Comparison of ENCODE assay signal across 7 mouse cellular contexts in genomic region chr1:120074307-120074702, GRCm38 (mm10). TPM values are rescaled to one million over a fixed set of nuclear protein-coding genes. Genes with fewer than 3 reads are reported as not detected.
DNase-seq lines count a peak whose midpoint lies in the region; ATAC-seq and TF ChIP-seq lines count a peak whose summit lies in the region.

No protein-coding gene starts in this region.

- WGBS in kidney, postnatal 0 days = 14% methylated on average over 4 of the region's 4 CpGs
- 36% methylated on average over 4 of the region's 4 CpGs for WGBS in heart, postnatal 0 days
- WGBS in neural tube, embryonic 13.5 days = 29% methylated on average over 4 of the region's 4 CpGs

- H3K9ac ChIP-seq in kidney, postnatal 0 days (ENCODE audit: low read depth, low read length) = no peak overlapping the region
- H3K9ac ChIP-seq in heart, postnatal 0 days (replicated peaks; ENCODE audit: low read depth, low read length) = no peak overlapping the region
- H3K9ac ChIP-seq in neural tube, embryonic 13.5 days = no peak overlapping the region

- peak; percentile 3; the same call in 1 of the 2 replicates for ATAC-seq in kidney, postnatal 0 days (replicated peaks; ENCODE audit: low FRiP score, low read depth)
- no peak for ATAC-seq in heart, postnatal 0 days (ENCODE audit: insufficient read depth, low read depth)
- no peak for ATAC-seq in neural tube, embryonic 13.5 days (ENCODE audit: low read depth)

- no peaks in the 10 kb centered on the region for H3K9me3 ChIP-seq in kidney, postnatal 0 days (replicated peaks; ENCODE audit: low read length)
- H3K9me3 ChIP-seq in heart, postnatal 0 days (replicated peaks; ENCODE audit: control insufficient read depth, low read length) = no peaks in the 10 kb centered on the region
- H3K9me3 ChIP-seq in neural tube, embryonic 13.5 days = no peaks in the 10 kb centered on the region

- 0 out of 2 replicates have a peak overlapping the region, but pooled peaks have one; percentile 39 for H3K4me3 ChIP-seq in kidney, postnatal 0 days (replicated peaks; ENCODE audit: low read depth, low read length)
- 0 out of 2 replicates have a peak overlapping the region, but pooled peaks have one; percentile 47 for H3K4me3 ChIP-seq in heart, postnatal 0 days (ENCODE audit: low read depth, low read length)
- H3K4me3 ChIP-seq in neural tube, embryonic 13.5 days = 0 out of 2 replicates have a peak overlapping the region, but pooled peaks have one; percentile 33

- H3K36me3 ChIP-seq in kidney, postnatal 0 days (ENCODE audit: insufficient read depth, low read length) = no peaks in the 10 kb centered on the region
- H3K36me3 ChIP-seq in heart, postnatal 0 days (replicated peaks; ENCODE audit: control insufficient read depth, insufficient read depth, low read length) = no peaks in the 10 kb centered on the region
- no peaks in the 10 kb centered on the region for H3K36me3 ChIP-seq in neural tube, embryonic 13.5 days

- no peak for TF ChIP-seq EP300 in heart, postnatal 0 days (IDR thresholded peaks at IDR 0.05; ENCODE audit: low read depth)

- no peaks in the 10 kb centered on the region for H3K27me3 ChIP-seq in kidney, postnatal 0 days (ENCODE audit: insufficient read depth, low read length)
- peaks cover 8% of the 10 kb centered on the region; the same call in 1 of the 2 replicates for H3K27me3 ChIP-seq in heart, postnatal 0 days (ENCODE audit: control insufficient read depth, insufficient read depth, low read length)
- peaks cover 42% of the 10 kb centered on the region for H3K27me3 ChIP-seq in neural tube, embryonic 13.5 days

- DNase-seq in kidney, postnatal 0 days (ENCODE audit: low spot score) = peak; percentile 43
- DNase-seq in kidney, adult 8-10 months = no peak
- peak; percentile 54 for DNase-seq in ZHBTc4 (ENCODE audit: low read depth, low spot score)
- DNase-seq in heart, postnatal 0 days (ENCODE audit: low spot score) = no peak
- no peak for DNase-seq in gastrocnemius, postnatal 10 days
- no peak for DNase-seq in lung, postnatal 25 days (ENCODE audit: low spot score)

- 0 out of 2 replicates have a peak, but pooled peaks cover 7% of the 10 kb centered on the region for H3K4me1 ChIP-seq in kidney, postnatal 0 days (replicated peaks; ENCODE audit: insufficient read depth, low read length)
- H3K4me1 ChIP-seq in heart, postnatal 0 days (ENCODE audit: control insufficient read depth, insufficient read depth) = peaks cover 8% of the 10 kb centered on the region; the same call in 1 of the 2 replicates
- H3K4me1 ChIP-seq in neural tube, embryonic 13.5 days (replicated peaks) = peaks cover 20% of the 10 kb centered on the region

- H3K4me2 ChIP-seq in kidney, postnatal 0 days (ENCODE audit: low read length) = peak overlapping the region; percentile 73
- peak overlapping the region; percentile 88 for H3K4me2 ChIP-seq in heart, postnatal 0 days (ENCODE audit: low read depth, low read length)
- H3K4me2 ChIP-seq in neural tube, embryonic 13.5 days = peak overlapping the region; percentile 64

- no peak for TF ChIP-seq CTCF in kidney, postnatal 0 days (IDR thresholded peaks at IDR 0.05; ENCODE audit: low read depth)
- no peak for TF ChIP-seq CTCF in heart, postnatal 0 days (IDR thresholded peaks at IDR 0.05; ENCODE audit: low read depth)

- peak overlapping the region; percentile 74 for H3K27ac ChIP-seq in kidney, postnatal 0 days
- no peak overlapping the region for H3K27ac ChIP-seq in heart, postnatal 0 days (ENCODE audit: low read depth)
- H3K27ac ChIP-seq in neural tube, embryonic 13.5 days (replicated peaks) = no peak overlapping the region

RNA-seq across cellular contexts. Expression of gene Tmem37, which starts 0.4 kb away (rescaled TPM):
- polyA plus RNA-seq in kidney, postnatal 0 days (2015; fragmentation: Nextera tagmentation; extraction: Ambion mirVana) = 166 and 180 TPM in 2 replicates
- 0.23 and 7.8 TPM in 2 replicates for total RNA-seq in heart, postnatal 0 days (2014; rRNA removed; ENCODE audit: low replicate concordance)
- polyA plus RNA-seq in heart, postnatal 0 days (2015; fragmentation: Nextera tagmentation; extraction: Ambion mirVana) = 6.8 and 6.9 TPM in 2 replicates
- polyA plus RNA-seq in neural tube, embryonic 13.5 days (2015; fragmentation: Nextera tagmentation; extraction: Ambion mirVana) = 7.7 and 9.8 TPM in 2 replicates
- total RNA-seq in gastrocnemius, postnatal 10 days (2021) = 10 to 100 TPM in 1 of 2 experiments, 1 to 10 TPM in 1; 8.7 to 12.6 TPM

RNA-seq across cellular contexts. Expression of gene Dbi, which starts 46.6 kb away (rescaled TPM):
- 1,314 and 1,400 TPM in 2 replicates for polyA plus RNA-seq in kidney, postnatal 0 days (2015; fragmentation: Nextera tagmentation; extraction: Ambion mirVana)
- 261 and 316 TPM in 2 replicates for total RNA-seq in heart, postnatal 0 days (2014; rRNA removed; ENCODE audit: low replicate concordance)
- 1,218 and 1,378 TPM in 2 replicates for polyA plus RNA-seq in heart, postnatal 0 days (2015; fragmentation: Nextera tagmentation; extraction: Ambion mirVana)
- 2,051 and 2,328 TPM in 2 replicates for polyA plus RNA-seq in neural tube, embryonic 13.5 days (2015; fragmentation: Nextera tagmentation; extraction: Ambion mirVana)
- total RNA-seq in gastrocnemius, postnatal 10 days (2021) = 100 to 1,000 TPM; 254 to 263 TPM

RNA-seq across cellular contexts. Expression of gene 3110009E18Rik, which starts 46.7 kb away (rescaled TPM):
- 19.3 and 22.5 TPM in 2 replicates for polyA plus RNA-seq in kidney, postnatal 0 days (2015; fragmentation: Nextera tagmentation; extraction: Ambion mirVana)
- 11.5 TPM in 1 of 2 replicates, not detected in the other for total RNA-seq in heart, postnatal 0 days (2014; rRNA removed; ENCODE audit: low replicate concordance)
- polyA plus RNA-seq in heart, postnatal 0 days (2015; fragmentation: Nextera tagmentation; extraction: Ambion mirVana) = 11.3 and 11.4 TPM in 2 replicates
- 17.6 and 20.9 TPM in 2 replicates for polyA plus RNA-seq in neural tube, embryonic 13.5 days (2015; fragmentation: Nextera tagmentation; extraction: Ambion mirVana)
- total RNA-seq in gastrocnemius, postnatal 10 days (2021) = 1 to 10 TPM; 5.7 to 7.3 TPM

Comparison
In these comparisons a context has a peak if more than half of its experiments do, and no peak if none do; other contexts are left out.
1. DNase-seq: peak in kidney, postnatal 0 days (single experiment) and ZHBTc4 (single experiment); none in kidney, adult 8-10 months (0 of 2), heart, postnatal 0 days (single experiment), gastrocnemius, postnatal 10 days (single experiment) and lung, postnatal 25 days (single experiment).
2. RNA of gene Tmem37, which starts 0.4 kb away (polyA plus RNA-seq): 166 to 180 TPM in kidney, postnatal 0 days; 7.7 to 9.8 TPM in neural tube, embryonic 13.5 days and 6.8 to 6.9 TPM in heart, postnatal 0 days; every median in the first group is over 10 times any median in the second.
3. Peak in every context shown above with its lines, with median percentiles within 50 percentile points of each other: H3K4me2 ChIP-seq and H3K4me3 ChIP-seq.